Mouse (Mus musculus): ENCODE data around the gene Spaca6.

Gene Spaca6

GRCm38 (mm10) chr17:17826751-17827657, at the start of gene Spaca6:
TSS of gene Spaca6 (plus strand) at chr17:17827158.
- Histone ChIP-seq H3K4me3 (replicated peaks; ENCODE audit: low read length) (peak within 1 kb of the TSS; percentile 87), H3K27me3 (ENCODE audit: insufficient read depth, low read length) (no peaks in the 10 kb centered on the region), H3K36me3 (ENCODE audit: insufficient read depth, low read length) (peaks cover 12% of the 10 kb centered on the region), H3K4me1 (replicated peaks; ENCODE audit: low read depth, low read length) (peaks cover 47% of the 10 kb centered on the region), H3K9me3 (ENCODE audit: low read length) (no peaks in the 10 kb centered on the region)
- TF ChIP-seq NANOG (IDR thresholded peaks at IDR 0.05; ENCODE audit: borderline replicate concordance, low read length) = no peak
- TF ChIP-seq CTCF (conservative IDR thresholded peaks at IDR 0.05; ENCODE audit: low read length) = no peak
- no peak for TF ChIP-seq POU5F1 (IDR thresholded peaks at IDR 0.05; ENCODE audit: borderline replicate concordance, low read length)

- Histone ChIP-seq H3K27me3 (ENCODE audit: insufficient read depth, low read length) (no peaks in the 10 kb centered on the region), H3K36me3 (ENCODE audit: insufficient read depth, low read length) (no peaks in the 10 kb centered on the region), H3K4me1 (replicated peaks; ENCODE audit: low read depth, low read length) (no peaks in the 10 kb centered on the region), H3K9me3 (ENCODE audit: low read length) (no peaks in the 10 kb centered on the region), H3K4me3 (replicated peaks; ENCODE audit: low read length) (no peak overlapping the region)
- TF ChIP-seq CTCF (conservative IDR thresholded peaks at IDR 0.05; ENCODE audit: low read length) (no peak), POU5F1 (IDR thresholded peaks at IDR 0.05; ENCODE audit: borderline replicate concordance, low read length) (no peak), NANOG (IDR thresholded peaks at IDR 0.05; ENCODE audit: borderline replicate concordance, low read length) (no peak)
Measured at GRCm38 (mm10) chr17:17790866-17791630, 35.9 kb upstream of the Spaca6 start.

- no peaks in the 10 kb centered on the region for H3K4me1 ChIP-seq (replicated peaks; ENCODE audit: low read depth, low read length)
- TF ChIP-seq POU5F1 (IDR thresholded peaks at IDR 0.05; ENCODE audit: borderline replicate concordance, low read length) = no peak
- TF ChIP-seq CTCF (conservative IDR thresholded peaks at IDR 0.05; ENCODE audit: low read length) = no peak
- TF ChIP-seq NANOG (IDR thresholded peaks at IDR 0.05; ENCODE audit: borderline replicate concordance, low read length) = no peak
- no peaks in the 10 kb centered on the region for H3K27me3 ChIP-seq (ENCODE audit: insufficient read depth, low read length)
- no peaks in the 10 kb centered on the region for H3K9me3 ChIP-seq (ENCODE audit: low read length)
- no peak overlapping the region for H3K4me3 ChIP-seq (replicated peaks; ENCODE audit: low read length)
- no peaks in the 10 kb centered on the region for H3K36me3 ChIP-seq (ENCODE audit: insufficient read depth, low read length)
Measured at GRCm38 (mm10) chr17:17792578-17792977, 34.4 kb upstream of the Spaca6 start.

GRCm38 (mm10) chr17:17795527-17795926, 31.4 kb upstream of the Spaca6 start:
- Histone ChIP-seq H3K4me3 (replicated peaks; ENCODE audit: low read length) (no peak overlapping the region), H3K36me3 (ENCODE audit: insufficient read depth, low read length) (no peaks in the 10 kb centered on the region), H3K9me3 (ENCODE audit: low read length) (no peaks in the 10 kb centered on the region), H3K4me1 (replicated peaks; ENCODE audit: low read depth, low read length) (no peaks in the 10 kb centered on the region), H3K27me3 (ENCODE audit: insufficient read depth, low read length) (no peaks in the 10 kb centered on the region)
- TF ChIP-seq NANOG (IDR thresholded peaks at IDR 0.05; ENCODE audit: borderline replicate concordance, low read length) = no peak
- no peak for TF ChIP-seq POU5F1 (IDR thresholded peaks at IDR 0.05; ENCODE audit: borderline replicate concordance, low read length)
- TF ChIP-seq CTCF (conservative IDR thresholded peaks at IDR 0.05; ENCODE audit: low read length) = no peak

GRCm38 (mm10) chr17:17823612-17824336, 3.2 kb upstream of the Spaca6 start:
- H3K9me3 ChIP-seq (ENCODE audit: low read length) = no peaks in the 10 kb centered on the region
- H3K27me3 ChIP-seq (ENCODE audit: insufficient read depth, low read length) = no peaks in the 10 kb centered on the region
- H3K4me3 ChIP-seq (replicated peaks; ENCODE audit: low read length) = no peak overlapping the region
- peaks cover 14% of the 10 kb centered on the region for H3K4me1 ChIP-seq (replicated peaks; ENCODE audit: low read depth, low read length)
- H3K36me3 ChIP-seq (ENCODE audit: insufficient read depth, low read length) = no peaks in the 10 kb centered on the region
- TF ChIP-seq NANOG (IDR thresholded peaks at IDR 0.05; ENCODE audit: borderline replicate concordance, low read length) (no peak), CTCF (conservative IDR thresholded peaks at IDR 0.05; ENCODE audit: low read length) (no peak), POU5F1 (IDR thresholded peaks at IDR 0.05; ENCODE audit: borderline replicate concordance, low read length) (no peak)

- H3K4me3 ChIP-seq (replicated peaks; ENCODE audit: low read length) = peak overlapping the region; percentile 87
- H3K36me3 ChIP-seq (ENCODE audit: insufficient read depth, low read length) = peaks cover 3% of the 10 kb centered on the region
- H3K4me1 ChIP-seq (replicated peaks; ENCODE audit: low read depth, low read length) = peaks cover 37% of the 10 kb centered on the region
- no peaks in the 10 kb centered on the region for H3K27me3 ChIP-seq (ENCODE audit: insufficient read depth, low read length)
- TF ChIP-seq NANOG (IDR thresholded peaks at IDR 0.05; ENCODE audit: borderline replicate concordance, low read length) (no peak), POU5F1 (IDR thresholded peaks at IDR 0.05; ENCODE audit: borderline replicate concordance, low read length) (no peak), CTCF (conservative IDR thresholded peaks at IDR 0.05; ENCODE audit: low read length) (no peak)
- H3K9me3 ChIP-seq (ENCODE audit: low read length) = no peaks in the 10 kb centered on the region
Measured at GRCm38 (mm10) chr17:17825921-17826591, 902 bp upstream of the Spaca6 start.

- TF ChIP-seq CTCF (conservative IDR thresholded peaks at IDR 0.05; ENCODE audit: low read length) (no peak), POU5F1 (IDR thresholded peaks at IDR 0.05; ENCODE audit: borderline replicate concordance, low read length) (no peak), NANOG (IDR thresholded peaks at IDR 0.05; ENCODE audit: borderline replicate concordance, low read length) (no peak)
- Histone ChIP-seq H3K27me3 (ENCODE audit: insufficient read depth, low read length) (no peaks in the 10 kb centered on the region), H3K36me3 (ENCODE audit: insufficient read depth, low read length) (peaks cover 20% of the 10 kb centered on the region), H3K9me3 (ENCODE audit: low read length) (no peaks in the 10 kb centered on the region), H3K4me3 (replicated peaks; ENCODE audit: low read length) (peak overlapping the region; percentile 87), H3K4me1 (replicated peaks; ENCODE audit: low read depth, low read length) (peaks cover 47% of the 10 kb centered on the region)
Measured at GRCm38 (mm10) chr17:17827658-17828190, 766 bp downstream of the Spaca6 start.

Measured in E14TG2a.4 (cell line).